Mouse (Mus musculus) heart, postnatal 0 days (tissue): Measurements from ENCODE around the gene Eef1akmt2.

Source experiments
- CTCF ChIP-seq: IDR thresholded peaks from 2 replicates; pipeline ENCODE4 v1.5.1; 2016; ENCODE audit warnings: antibody characterized with exemption, control low read depth, low read depth
- EP300 ChIP-seq: IDR thresholded peaks from 2 replicates; pipeline ENCODE4 v1.6.1; 2016; ENCODE audit warnings: antibody characterized with exemption, low read depth

DNA sequence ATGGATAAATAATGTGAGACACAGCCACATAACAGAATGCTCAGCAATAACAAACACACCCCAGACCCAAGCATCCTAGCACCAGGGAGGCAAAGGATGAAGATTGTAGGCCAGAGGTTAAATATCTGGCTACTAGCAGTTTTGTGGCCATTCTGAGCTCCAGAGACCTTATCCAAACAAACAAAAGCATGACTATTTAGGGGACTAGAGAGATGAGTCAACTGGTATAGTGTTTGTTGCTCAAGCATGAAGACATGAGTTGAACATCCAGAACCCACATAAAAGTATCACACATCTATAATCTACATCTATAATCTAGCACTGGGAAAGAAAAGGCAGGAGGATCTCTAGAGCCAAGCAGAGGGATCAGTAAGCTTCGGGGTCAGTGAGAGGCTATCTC lies 10.0 kb downstream of the Eef1akmt2 start:
- TF ChIP-seq CTCF: no peak
- no peak for TF ChIP-seq EP300
